Mouse (Mus musculus) urinary bladder, postnatal 36 days (tissue): ENCODE data around the gene Gm10198.
A peak's percentile ranks its signal among the peaks of the same experiment; 100 is the strongest.

Experiments
- DNase-seq, 2 experiments: peaks; one replicate each; pipeline ENCODE4 v3.0.0; 2022; ENCODE audit warnings: low spot score in 2 of 2, mixed read lengths in 1 of 2

Gene Gm10198

DNA sequence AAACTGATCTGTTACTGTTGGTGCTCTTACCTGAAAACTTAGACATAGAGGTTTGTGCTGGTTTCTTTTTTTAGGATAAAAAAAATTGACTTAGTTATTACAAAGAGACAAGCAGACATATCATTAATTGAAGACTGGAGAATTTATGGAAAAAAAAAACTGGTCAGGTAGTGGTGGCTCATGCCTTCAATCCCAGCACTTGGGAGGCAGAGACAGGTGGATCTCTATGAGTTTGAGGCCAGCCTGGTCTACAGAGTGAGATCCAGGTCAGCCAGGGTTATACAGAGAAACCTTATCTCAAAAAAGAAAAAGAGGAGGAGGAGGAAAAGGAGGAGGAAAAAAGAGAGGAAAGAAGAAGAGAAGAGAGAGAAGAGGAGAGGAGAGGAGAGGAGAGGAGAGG is at the start of gene Gm10198:
Gm10198 (plus strand) TSS at position 301 of the 400 bp plus-strand sequence.
- no peak for DNase-seq

DNA sequence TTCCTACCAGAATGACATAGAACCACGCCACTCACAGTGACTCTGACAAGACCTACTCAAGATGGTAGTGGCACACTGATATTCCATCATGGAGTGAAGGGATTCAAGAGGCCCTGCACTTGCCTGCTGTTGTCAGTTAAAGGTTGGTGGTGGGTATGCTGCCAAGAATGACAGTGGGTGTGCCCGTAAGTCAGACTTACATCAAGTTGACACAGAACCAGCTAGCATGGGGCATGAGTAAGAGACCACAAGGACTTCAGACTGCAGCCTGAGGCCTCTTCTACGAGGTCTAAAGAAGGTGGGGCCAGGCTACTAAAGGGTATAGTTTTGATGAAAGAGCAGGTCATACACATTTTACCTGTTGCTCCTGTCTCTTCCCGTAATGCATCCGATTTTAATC is 47.3 kb upstream of the Gm10198 start:
- no peak for DNase-seq

DNA sequence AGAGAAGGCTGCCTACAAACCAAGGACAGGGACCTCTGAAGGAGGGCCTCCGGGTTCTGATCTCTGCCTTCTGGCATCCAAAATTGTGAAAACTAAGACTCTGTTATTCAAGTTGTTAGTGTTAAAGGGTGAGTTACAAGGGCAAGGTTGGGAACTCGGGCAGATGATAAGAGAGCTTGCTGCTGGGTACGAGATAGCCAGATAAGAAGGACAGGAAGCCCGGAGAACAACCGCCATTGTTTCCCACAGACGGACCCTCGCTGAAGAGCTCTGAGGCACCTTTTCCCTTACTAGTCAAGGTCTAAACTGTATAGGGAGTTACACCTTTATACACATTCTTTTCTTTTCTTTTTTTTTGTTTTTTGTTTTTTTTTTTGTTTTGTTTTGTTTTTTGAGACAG is 39.8 kb upstream of the Gm10198 start:
- DNase-seq = no peak

DNA sequence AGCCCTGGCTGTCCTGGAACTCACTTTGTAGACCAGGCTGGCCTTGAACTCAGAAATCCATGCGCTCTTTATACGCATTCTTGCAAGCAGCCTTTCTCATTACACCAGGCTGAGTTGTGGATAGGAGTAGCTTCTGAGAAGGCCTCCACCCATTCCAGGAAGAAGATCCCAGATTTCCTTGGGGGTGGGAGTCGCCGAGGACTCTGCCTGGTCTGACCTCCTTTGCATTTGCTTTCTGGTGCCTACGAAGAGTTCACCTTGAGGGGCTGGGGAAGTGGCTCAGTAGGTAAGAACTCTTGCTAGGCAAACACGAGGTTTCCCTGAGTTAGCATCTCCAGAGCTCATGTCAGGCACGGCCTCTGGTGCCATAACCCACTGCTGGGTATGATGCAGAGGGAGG is 39.4 kb upstream of the Gm10198 start:
- DNase-seq = no peak

DNA sequence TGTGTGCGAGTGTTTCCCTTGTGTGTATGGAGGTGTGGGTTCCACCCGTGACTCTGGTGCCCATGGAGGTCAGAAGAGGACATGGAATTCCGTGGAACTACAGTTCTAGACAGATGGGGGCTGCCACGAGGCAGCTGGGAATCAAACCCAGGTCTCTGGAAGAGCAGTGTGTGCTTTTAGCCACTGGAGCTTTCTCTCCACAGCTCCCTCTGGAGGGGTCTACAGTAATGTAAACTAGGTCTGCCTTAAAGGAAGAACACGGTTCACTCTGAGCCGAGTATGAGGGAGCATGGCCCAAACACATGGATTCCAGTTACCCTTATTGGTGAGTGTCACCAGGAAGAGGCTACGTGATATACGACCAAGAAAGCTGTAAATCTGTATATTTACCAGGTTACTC is 38.6 kb upstream of the Gm10198 start:
- DNase-seq = no peak

DNA sequence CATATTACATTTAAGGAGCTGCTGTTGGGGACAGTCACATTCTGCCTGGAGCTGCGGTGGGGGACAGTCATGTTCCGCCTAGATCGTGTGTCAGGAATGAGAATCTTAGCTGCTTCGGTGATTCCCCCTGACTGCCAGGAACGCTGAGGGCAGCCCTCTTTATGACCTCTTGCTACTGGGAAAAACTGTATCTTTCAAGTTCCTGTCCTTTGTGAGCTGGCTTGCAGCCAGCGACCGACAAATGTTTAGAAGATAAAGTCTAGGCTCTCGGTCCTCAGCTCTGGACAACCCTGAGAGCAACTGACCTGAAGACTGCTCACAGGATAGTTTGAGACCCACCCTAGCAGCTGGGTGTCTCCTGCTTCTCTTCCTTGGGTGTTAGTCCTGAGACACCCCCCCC is 37.3 kb upstream of the Gm10198 start:
- DNase-seq = no peak

DNA sequence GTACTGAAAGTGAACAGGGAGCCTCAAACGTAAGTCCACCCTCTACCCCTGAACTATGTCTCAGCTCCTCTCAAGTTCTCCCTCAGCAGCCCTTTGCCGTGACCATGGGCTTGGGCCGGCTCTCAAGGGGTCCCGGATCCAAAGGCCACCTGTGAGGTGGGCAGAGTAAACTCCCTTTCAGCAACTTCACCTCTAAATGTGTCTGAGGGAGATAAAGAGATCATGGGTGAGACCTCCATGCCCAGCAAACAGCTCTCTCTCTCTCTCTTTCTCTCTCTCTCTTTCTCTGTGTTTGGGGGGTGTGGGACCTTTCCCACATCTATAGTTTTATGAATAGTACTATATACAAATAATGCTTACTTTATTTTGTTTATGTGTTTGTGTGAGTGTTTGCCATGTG is 36.2 kb upstream of the Gm10198 start:
- no peak for DNase-seq

DNA sequence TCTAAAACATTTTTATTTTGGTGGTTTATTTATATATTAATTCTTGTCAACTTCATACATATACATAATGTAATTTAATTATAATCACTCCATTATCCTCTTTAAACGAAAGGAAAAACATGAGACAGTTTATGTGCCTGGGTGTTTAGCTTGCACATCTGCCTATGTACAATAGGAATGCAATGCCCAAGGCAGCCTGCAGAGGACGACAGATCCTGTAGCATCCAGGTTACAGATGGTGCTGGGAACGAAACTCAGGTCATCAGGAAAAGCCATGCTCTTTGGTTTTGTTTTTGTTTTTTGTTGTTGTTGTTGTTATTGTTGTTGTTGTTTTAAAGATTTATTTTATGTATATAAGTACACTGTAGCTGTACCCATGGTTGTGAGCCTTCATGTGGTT is 32.4 kb upstream of the Gm10198 start:
- DNase-seq = no peak

DNA sequence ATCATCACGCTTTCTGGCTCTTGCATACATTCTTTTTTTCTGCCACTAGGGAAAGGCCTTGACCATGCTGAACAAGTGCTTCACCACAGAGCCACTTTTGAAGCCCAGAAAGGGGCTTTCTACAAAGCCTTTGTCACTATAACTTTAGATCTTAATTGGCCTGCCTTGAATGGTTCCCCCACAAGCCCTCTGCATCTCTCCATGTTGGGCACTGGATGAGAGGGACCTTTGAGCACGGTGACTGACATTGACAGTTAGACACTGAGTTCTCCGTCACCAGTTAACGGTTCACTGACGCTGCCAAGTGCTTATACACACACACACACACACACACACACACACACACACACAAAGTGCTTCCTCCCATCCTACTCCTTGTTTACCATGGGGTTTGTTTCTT is 30.0 kb upstream of the Gm10198 start:
- DNase-seq = no peak

DNA sequence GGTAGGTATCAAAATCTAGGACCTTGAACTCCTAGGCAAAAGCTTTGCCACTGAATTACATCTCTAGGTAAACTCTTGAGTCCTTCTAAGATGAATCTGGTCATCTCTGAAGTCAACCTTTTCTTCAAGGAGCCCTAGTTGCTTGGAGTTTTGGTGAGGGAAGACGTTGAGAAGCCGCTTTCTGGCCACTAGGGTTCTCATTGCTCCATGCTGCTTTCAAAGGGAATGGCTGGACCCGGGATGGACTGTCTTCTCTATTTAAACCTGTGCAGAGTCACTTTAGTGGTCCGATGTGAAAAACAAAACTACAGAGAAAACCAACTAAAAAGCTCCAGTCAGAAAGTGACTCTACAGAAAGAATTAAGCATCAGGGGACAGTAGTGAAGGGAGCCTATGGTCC is 18.4 kb upstream of the Gm10198 start:
- DNase-seq = no peak

DNA sequence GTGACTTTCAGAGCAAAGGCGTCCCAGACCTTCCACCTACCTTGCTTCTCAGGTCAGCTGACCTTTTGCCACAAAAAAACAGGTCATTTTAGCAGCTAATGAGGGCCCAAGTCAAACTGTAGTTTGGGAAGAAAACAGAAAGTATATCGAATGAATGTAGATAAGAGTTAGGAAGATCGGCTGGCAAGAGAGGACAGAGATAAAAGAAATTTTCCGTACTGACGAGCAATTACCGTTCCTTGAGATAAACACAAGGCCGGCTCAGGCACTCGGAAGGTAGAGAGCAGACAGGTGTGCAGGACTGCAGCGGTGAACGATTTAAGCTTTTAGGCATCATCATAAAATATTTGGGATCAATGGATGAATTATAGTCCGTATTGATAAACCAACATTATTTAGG is 15.4 kb upstream of the Gm10198 start:
- DNase-seq = no peak

DNA sequence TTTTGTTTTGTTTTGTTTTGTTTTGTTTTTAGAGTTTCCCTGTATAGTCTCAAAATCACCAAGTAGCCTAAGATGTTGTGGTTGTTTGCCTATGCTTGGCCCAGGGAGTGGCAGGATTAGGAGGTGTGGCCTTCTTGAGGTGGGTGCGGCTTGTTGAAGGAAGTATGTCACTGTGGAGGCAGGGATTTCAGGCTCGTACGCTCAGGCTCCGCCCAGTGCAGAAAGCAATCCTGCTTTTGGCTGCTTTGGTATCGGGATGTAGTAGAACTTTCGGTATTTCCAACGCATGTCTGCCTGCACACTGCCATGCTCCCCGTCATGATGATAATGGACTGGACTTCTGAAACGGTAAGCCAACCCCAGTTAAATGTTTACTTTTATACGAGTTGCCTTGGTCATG is 12.5 kb upstream of the Gm10198 start:
- no peak for DNase-seq

DNA sequence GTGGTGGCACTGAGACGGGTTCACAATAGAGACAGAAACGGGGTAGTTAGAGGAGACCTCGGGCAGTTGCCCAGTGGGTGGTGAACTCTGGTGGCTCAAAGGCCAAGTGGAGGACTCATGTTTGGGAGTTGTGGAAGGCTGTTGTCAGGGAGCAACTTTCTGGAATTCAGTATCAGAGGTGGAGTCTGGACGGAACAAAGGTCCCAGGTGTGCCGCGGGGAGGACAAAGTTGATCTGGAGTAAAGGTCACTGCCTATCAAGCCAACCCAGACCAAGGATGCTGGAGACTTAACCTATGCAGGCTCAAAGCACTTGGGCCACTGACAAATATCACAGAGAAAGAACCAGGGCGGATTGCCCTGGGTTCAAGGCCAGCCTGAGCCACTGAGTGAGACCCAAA is 5.5 kb downstream of the Gm10198 start:
- no peak for DNase-seq

DNA sequence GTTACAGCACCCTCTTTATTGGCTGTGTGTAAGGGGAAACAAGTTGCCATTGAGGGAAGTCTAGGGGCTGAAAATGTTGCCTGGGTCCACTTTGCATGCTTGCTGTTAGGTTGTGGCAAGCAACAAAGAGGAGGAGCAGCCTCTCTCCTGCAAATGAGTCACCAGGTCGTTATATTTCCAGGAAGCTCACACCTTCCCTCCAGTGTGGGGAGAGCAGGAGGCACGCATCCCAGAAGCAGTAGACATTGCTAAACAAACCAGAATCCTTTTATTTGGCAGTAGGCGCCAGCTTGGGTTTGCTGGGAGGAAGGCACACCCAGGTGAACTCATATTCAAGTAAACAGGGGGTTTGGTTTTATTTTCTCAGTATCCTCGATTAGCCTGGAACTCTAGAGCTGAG is 8.8 kb downstream of the Gm10198 start:
- no peak for DNase-seq

DNA sequence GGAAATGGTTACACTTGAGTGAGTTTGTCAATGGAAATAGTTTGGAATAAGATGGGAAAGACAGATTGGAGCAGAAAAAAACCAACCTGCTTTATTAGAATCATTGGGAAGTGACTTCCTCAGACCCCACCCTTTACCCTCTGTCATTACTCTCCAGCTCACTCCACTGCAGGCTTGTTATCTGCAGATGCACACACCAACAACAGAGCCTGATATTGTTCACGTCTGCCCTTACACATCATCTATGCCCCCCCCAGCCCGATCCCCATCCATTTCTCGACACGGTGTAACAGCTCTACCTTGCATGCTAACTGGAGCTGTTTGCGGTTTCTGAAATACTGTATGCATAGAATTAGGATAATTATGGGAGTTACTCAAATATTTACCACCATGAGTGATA is 12.2 kb downstream of the Gm10198 start:
- DNase-seq = no peak

DNA sequence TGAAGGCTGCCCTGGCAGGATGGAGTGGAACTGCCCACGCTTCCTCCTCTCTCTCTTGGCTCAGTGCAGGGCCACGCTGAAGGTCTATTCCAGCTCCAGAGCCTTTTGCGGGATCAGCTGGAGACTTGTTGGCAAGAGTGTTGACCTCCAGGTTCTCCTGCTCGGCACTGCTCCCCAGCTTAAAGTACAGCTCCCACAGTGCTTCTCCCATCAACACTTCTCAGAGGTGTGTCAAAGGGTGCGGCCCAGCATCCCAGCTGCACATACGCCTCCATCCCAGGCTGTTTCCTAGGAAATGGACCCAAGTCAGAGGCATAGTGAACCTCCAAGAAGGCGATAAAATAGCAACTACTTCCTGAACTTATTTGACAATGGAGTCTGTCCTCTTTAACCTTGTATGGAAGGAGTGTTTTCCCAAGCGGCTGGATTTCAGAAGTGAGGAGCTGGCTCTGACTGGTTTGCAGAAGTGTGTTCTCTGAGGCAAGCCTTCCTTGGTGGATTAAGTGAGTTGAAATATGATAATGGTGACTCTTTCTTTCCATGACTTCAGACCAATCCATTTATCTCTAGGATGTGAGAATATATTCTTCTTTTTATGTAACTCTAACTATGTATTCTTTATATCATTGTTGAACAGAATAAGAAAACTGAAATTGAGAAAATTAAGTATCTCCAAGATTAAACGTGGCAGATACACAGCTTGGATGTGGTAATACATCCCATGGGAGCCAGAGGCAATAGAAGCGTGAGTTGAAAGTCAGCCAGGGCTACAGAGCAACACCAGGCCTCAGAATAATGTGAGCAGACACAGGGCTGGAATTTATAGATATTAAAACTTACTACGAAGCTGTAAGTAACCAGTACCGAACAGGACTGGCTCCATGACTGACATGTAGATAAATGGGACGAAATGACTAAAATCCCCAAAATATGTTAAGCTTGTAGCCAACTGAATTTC is 23.9 kb downstream of the Gm10198 start:
- peak in 1 of 2 experiments; percentile 8 for DNase-seq

DNA sequence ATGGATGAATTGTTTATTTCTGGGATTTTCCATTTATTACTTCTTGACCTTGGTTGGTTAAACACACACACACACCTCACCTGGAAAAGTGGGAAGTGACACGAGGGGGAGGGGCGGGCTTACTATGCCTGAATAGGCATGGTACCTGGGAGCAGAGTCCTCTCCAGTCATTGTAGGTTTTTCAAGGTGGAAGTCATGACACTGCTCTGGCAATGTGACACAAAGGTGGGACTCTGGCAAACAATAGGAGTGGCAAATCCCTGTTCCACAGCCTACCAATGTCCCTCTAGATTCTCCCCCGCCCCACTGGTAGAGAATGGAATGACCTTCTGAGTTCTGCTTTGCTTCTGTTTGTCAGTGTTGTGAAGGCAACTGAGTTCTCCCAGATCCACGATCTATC is 27.8 kb downstream of the Gm10198 start:
- no peak for DNase-seq

DNA sequence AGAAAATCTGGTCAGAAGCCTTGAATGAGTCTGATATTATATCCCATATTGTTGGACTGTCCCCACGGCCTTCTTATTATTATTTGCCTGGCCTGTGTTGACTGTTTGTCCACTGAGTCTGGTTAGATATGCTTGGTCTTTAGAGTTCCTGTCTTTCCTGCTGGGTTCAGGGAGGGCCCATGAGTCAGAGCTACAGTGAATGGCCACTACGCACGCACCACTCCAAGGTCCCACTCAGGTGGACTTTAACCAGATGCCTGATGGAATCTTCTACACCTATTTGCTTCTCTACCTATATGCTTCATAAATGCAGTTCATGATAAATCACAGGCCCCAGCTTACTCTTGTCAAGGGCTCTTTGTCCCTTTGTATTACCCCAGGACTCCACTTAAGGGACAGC is 29.8 kb downstream of the Gm10198 start:
- DNase-seq = no peak

DNA sequence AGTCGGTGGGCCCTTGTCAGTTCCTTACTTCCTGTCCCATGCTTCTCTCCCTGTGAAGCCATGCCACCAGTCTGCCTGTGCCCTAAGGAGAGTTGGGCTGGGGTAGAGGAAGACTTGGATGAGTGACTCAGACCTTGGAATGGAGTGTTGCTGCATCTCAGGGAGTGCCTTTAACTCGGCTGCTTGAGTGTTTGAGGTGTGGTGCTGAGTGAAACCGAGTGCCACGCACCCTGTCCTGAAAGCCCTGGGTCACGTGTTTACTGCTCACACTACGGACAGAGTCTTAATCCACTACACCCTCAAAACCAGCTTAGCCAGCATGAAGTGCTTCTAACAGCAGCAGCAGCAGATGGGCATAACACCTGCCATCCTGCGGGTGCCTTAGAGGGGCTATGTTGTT is 30.5 kb downstream of the Gm10198 start:
- DNase-seq = no peak

DNA sequence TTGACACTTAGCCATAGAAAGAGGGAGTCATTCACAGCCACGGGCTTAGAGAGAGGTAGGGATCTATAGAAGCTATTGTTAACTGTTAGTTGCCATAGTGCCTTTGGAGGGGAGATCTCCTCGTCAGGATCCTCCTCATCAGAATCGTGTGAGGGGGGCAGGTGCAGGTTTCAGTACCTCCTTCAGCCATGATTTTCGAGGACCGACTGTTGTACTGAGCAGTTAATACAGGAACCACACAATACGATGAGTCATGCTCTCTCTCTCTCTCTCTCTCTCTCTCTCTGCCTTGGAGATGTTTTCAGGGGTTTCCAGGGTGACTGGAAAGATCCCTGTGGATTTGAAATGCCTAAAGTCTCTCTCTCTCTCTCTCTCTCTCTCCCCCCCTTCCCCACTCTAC is 31.5 kb downstream of the Gm10198 start:
- no peak for DNase-seq

DNA sequence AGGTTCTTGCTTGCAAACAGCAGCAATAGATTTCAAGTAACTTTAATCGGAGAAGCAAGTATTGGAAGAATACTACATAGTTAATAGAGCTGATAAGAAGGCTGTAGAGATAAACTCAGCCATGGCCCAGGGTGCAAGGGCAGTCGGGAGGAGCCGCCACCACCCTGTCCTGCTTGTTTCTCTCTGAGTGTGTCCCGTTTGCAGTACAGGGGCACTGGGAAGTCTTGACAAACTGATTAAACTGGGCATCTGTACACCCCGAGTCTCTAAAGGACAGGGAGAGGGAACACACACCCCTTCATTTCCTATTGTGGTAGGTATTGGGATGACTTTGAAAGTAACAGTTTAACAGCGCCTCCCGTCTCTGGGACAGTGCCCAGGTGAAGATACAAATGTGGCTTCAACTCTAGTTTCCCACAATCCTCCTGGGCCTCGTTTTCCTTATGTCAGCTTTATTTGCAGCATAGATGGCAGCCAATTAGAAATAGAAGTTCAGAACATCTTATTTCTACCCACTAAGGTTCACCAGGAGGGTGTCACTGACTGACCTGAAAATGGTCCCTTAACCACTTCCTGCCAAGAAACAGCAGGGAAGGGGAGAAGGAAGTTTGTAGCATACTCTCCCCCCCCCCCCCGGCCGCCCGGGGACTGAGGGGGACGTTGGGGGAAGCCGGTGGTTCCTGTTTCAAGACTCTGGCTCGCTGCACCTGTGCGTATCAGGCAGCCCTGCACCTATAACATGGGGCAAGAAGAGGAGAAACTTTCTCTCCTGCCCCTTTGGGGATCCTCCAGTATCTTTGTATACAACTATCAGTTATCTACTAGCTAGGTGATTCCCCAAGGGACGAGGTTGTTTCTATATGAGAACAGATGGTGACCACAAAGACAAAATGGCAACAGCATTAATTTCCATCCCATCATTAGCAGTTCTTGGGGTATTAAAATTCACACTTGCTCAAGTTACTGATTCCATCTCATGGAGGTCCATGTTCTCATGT is 41.9 kb downstream of the Gm10198 start:
- DNase-seq = no peak

DNA sequence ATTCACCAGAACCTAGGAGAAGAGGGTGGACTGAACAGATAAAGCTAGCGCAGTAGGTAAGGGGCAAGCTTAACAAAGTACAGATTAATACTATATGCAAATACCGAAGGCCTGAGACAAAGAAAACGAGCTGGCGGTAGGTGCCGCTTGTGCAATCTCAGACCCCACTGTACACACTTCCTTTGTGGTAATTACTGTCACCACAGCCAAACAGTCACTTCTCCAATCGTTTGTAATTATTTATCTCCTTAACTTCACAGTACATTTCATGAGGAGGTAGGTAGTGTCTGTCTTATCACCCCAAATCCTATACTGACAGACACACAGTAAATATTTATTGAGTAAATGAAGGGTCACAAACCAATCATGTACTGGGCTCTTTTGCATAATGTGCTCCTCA is 47.7 kb downstream of the Gm10198 start:
- DNase-seq = no peak
